7 mouse cellular contexts compared by ENCODE assay signal in the genomic region with DNA sequence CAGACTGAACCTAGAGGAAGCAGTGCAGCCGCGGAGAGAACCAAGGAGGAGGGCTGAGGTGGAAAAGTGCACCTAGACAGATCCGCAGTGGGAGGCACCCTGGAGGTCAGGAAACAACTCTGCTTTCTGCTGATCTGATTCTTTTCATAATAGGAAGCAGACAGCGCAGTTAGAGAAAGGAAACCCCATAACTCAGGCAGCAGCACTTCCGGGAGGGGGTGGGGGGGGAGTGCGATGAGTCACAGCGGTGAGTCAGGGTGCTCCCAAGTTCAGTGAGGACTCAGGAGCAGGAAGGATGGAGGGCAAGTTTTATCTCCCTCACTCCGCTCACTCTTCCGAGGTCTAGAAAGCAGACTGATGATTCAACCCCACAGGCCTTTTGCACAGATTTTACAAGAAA. TPM values are rescaled to one million over a fixed set of nuclear protein-coding genes. Genes with fewer than 3 reads are reported as not detected.
DNase-seq lines count a peak whose midpoint lies in the region; ATAC-seq and TF ChIP-seq lines count a peak whose summit lies in the region.

No protein-coding gene starts in this region.

- peaks cover 3% of the 10 kb centered on the region for H3K79me2 ChIP-seq in MEL (ENCODE audit: control insufficient read depth, insufficient read depth, low read length, poor library complexity)

- no peak overlapping the region for H3K27ac ChIP-seq in MEL (ENCODE audit: control insufficient read depth, low read depth, low read length)
- H3K27ac ChIP-seq in liver, embryonic 16.5 days (ENCODE audit: low read length): no peak overlapping the region

- TF ChIP-seq RAD21 in MEL (IDR thresholded peaks at IDR 0.05; ENCODE audit: low read depth, low read length): no peak

- peaks cover 2 to 13% of the 10 kb centered on the region in 2 experiments; a peak in 3 of 4 replicates for H3K4me1 ChIP-seq in MEL (ENCODE audit: control insufficient read depth in 1 of 2, insufficient read depth in 2 of 2, low read length in 2 of 2)
- H3K4me1 ChIP-seq in liver, embryonic 16.5 days (ENCODE audit: control insufficient read depth, low read depth, low read length): peaks cover 6% of the 10 kb centered on the region

- intact Hi-C loops in heart, postnatal 10 days (cut with DNase I): no loop called here

- peak; percentile 53; the same call in 1 of the 2 replicates for ATAC-seq in liver, embryonic 16.5 days (ENCODE audit: low read depth)

- WGBS in liver, embryonic 16.5 days (ENCODE audit: insufficient replicate concordance): 27% methylated on average over 9 of the region's 9 CpGs

- no peak for TF ChIP-seq CTCF in MEL (IDR thresholded peaks at IDR 0.05 in 2 of 3, conservative IDR thresholded peaks at IDR 0.05 in 1 of 3; ENCODE audit: control insufficient read depth in 1 of 3, insufficient read depth in 1 of 3, low read depth in 2 of 3, low read length in 3 of 3, poor library complexity in 1 of 3, severe bottlenecking in 1 of 3)

- no peak overlapping the region for H3K4me2 ChIP-seq in liver, embryonic 16.5 days (ENCODE audit: low read depth, low read length)

- TF ChIP-seq EP300 in MEL (IDR thresholded peaks at IDR 0.05; ENCODE audit: low read depth in 1 of 2, low read length in 2 of 2): peak; percentile 59 to 64

- peaks cover 18 to 41% of the 10 kb centered on the region in 2 experiments for H3K36me3 ChIP-seq in MEL (ENCODE audit: control insufficient read depth in 1 of 2, insufficient read depth in 2 of 2, low read length in 2 of 2)
- peaks cover 20% of the 10 kb centered on the region for H3K36me3 ChIP-seq in liver, embryonic 16.5 days (ENCODE audit: control insufficient read depth, insufficient read depth)

- H3K9ac ChIP-seq in MEL (ENCODE audit: control insufficient read depth, low read depth, low read length, poor library complexity, severe bottlenecking): no peak overlapping the region
- no peak overlapping the region for H3K9ac ChIP-seq in liver, embryonic 16.5 days (ENCODE audit: low read depth, low read length)

- peak; percentile 88 for DNase-seq in MEL (ENCODE audit: low read depth, low spot score)
- peak; percentile 65 for DNase-seq in adrenal gland, postnatal 14 days
- DNase-seq in heart, postnatal 10 days: peak; percentile 5 to 10
- peak; percentile 13 to 28 for DNase-seq in thymus, postnatal 36 days
- no peak for DNase-seq in left cerebral cortex, adult 8-10 months (ENCODE audit: low spot score in 2 of 2)
- no peak for DNase-seq in cerebellum, adult 11 months

- H3K27me3 ChIP-seq in MEL (ENCODE audit: control insufficient read depth in 1 of 2, insufficient read depth in 2 of 2, low read length in 2 of 2): no peaks in the 10 kb centered on the region
- H3K27me3 ChIP-seq in liver, embryonic 16.5 days (ENCODE audit: control insufficient read depth, insufficient read depth, low read depth, low read length): no peaks in the 10 kb centered on the region

- no peak overlapping the region for H3K4me3 ChIP-seq in MEL (ENCODE audit: control insufficient read depth in 1 of 2, insufficient read depth in 1 of 2, low read depth in 2 of 2, low read length in 2 of 2)
- H3K4me3 ChIP-seq in liver, embryonic 16.5 days (ENCODE audit: low read depth, low read length): no peak overlapping the region

- H3K9me3 ChIP-seq in MEL (replicated peaks; ENCODE audit: insufficient read depth, low read length): no peaks in the 10 kb centered on the region
- H3K9me3 ChIP-seq in liver, embryonic 16.5 days (replicated peaks; ENCODE audit: control insufficient read depth, low read length): no peaks in the 10 kb centered on the region; the same call in 1 of the 2 replicates

- TF ChIP-seq POLR2A in MEL (IDR thresholded peaks at IDR 0.05; ENCODE audit: control insufficient read depth in 1 of 2, insufficient read depth in 1 of 2, low read depth in 1 of 2, low read length in 2 of 2, poor library complexity in 1 of 2): 0 out of 4 replicates have a peak, but pooled peaks of 1 of the 2 experiments have one; percentile 5

TF ChIP-seq in MEL, 35 proteins besides CTCF, POLR2A, EP300 and RAD21:
- TF ChIP-seq ETS1 (IDR thresholded peaks at IDR 0.05; ENCODE audit: low read depth, low read length): peak; percentile 53; the same call in 1 of the 2 replicates
- TF ChIP-seq TBP (IDR thresholded peaks at IDR 0.05; ENCODE audit: low read depth, low read length): no peak
- TF ChIP-seq CHD1 (IDR thresholded peaks at IDR 0.05; ENCODE audit: low read depth, low read length): no peak
- TF ChIP-seq BHLHE40 (IDR thresholded peaks at IDR 0.05; ENCODE audit: borderline replicate concordance, low read depth, low read length): no peak
- no peak for TF ChIP-seq USF2 (IDR thresholded peaks at IDR 0.05; ENCODE audit: borderline replicate concordance in 1 of 2, insufficient read depth in 1 of 2, low read depth in 1 of 2, low read length in 2 of 2)
- TF ChIP-seq ZC3H11A (IDR thresholded peaks at IDR 0.05; ENCODE audit: low read depth, low read length): no peak
- TF ChIP-seq RCOR1 (IDR thresholded peaks at IDR 0.05; ENCODE audit: low read depth, low read length): peak; percentile 82
- no peak for TF ChIP-seq ZNF384 (IDR thresholded peaks at IDR 0.05; ENCODE audit: low read depth, low read length)
- TF ChIP-seq ELF1 (IDR thresholded peaks at IDR 0.05; ENCODE audit: low read depth, low read length): peak; percentile 79
- no peak for TF ChIP-seq UBTF (IDR thresholded peaks at IDR 0.05; ENCODE audit: borderline replicate concordance, insufficient read depth, low read depth, low read length)
- peak; percentile 49; the same call in 1 of the 2 replicates for TF ChIP-seq SIN3A (IDR thresholded peaks at IDR 0.05; ENCODE audit: low read length)
- peak; percentile 73 for TF ChIP-seq GATA1 (IDR thresholded peaks at IDR 0.05; ENCODE audit: low read depth, low read length)
- TF ChIP-seq ZMIZ1 (IDR thresholded peaks at IDR 0.05; ENCODE audit: low read depth, low read length): no peak
- no peak for TF ChIP-seq NELFE (IDR thresholded peaks at IDR 0.05; ENCODE audit: low read depth, low read length)
- TF ChIP-seq USF1 (IDR thresholded peaks at IDR 0.05; ENCODE audit: low read depth, low read length): no peak
- TF ChIP-seq KAT2A (conservative IDR thresholded peaks at IDR 0.05; ENCODE audit: low read depth, low read length): no peak
- TF ChIP-seq JUND (IDR thresholded peaks at IDR 0.05; ENCODE audit: low read depth, low read length): peak; percentile 96
- no peak for TF ChIP-seq E2F4 (IDR thresholded peaks at IDR 0.05; ENCODE audit: borderline replicate concordance, low read depth, low read length)
- peak; percentile 7; the same call in 1 of the 2 replicates for TF ChIP-seq TAL1 (IDR thresholded peaks at IDR 0.05; ENCODE audit: low read length)
- no peak for TF ChIP-seq HCFC1 (IDR thresholded peaks at IDR 0.05; ENCODE audit: low read depth, low read length)
- peak; percentile 72; the same call in 1 of the 2 replicates for TF ChIP-seq MAZ (IDR thresholded peaks at IDR 0.05; ENCODE audit: low read depth, low read length)
TF ChIP-seq in MEL: peak in this region for 8.

RNA-seq across cellular contexts. Expression of a gene that starts 7.2 kb away (rescaled TPM):
- 62.3 and 68.4 TPM in 2 replicates for total RNA-seq in MEL (2012; rRNA removed)
- 100 to 1,000 TPM in 1 of 2 experiments, 10 to 100 TPM in 1; 82.0 to 167 TPM for polyA plus RNA-seq in MEL (2012; ENCODE audit: insufficient read depth in 1 of 2, insufficient read length in 2 of 2, low read depth in 1 of 2, low replicate concordance in 2 of 2, missing spikeins in 1 of 2)
- total RNA-seq in adrenal gland, postnatal 14 days (2021): 52.8 and 53.8 TPM in 2 replicates
- 10 to 100 TPM in 1 of 2 experiments, 1 to 10 TPM in 1; 9.9 to 11.1 TPM for total RNA-seq in heart, postnatal 10 days (2021)
- 9.4 and 10.0 TPM in 2 replicates for polyA plus RNA-seq in liver, embryonic 16.5 days (2015; fragmentation: Nextera tagmentation; extraction: Ambion mirVana)
- 10 to 100 TPM; 37.0 to 41.9 (median 40.1) TPM for total RNA-seq in left cerebral cortex, adult 8-10 months (2022)

RNA-seq across cellular contexts. Expression of a gene that starts 56.6 kb away (rescaled TPM):
- 0.27 and 0.69 TPM in 2 replicates for total RNA-seq in MEL (2012; rRNA removed)
- polyA plus RNA-seq in MEL (2012; ENCODE audit: insufficient read depth in 1 of 2, insufficient read length in 2 of 2, low read depth in 1 of 2, low replicate concordance in 2 of 2, missing spikeins in 1 of 2): under 1 TPM in 1 of 2 experiments, not detected in 1; 0.78 TPM
- total RNA-seq in adrenal gland, postnatal 14 days (2021): not detected in 2 replicates
- 1 to 10 TPM; 2.2 to 4.0 TPM for total RNA-seq in heart, postnatal 10 days (2021)
- not detected in 2 replicates for polyA plus RNA-seq in liver, embryonic 16.5 days (2015; fragmentation: Nextera tagmentation; extraction: Ambion mirVana)
- total RNA-seq in left cerebral cortex, adult 8-10 months (2022): under 1 TPM in 1 of 4 experiments, not detected in 3; 0.39 TPM

Comparison
In these comparisons a context has a peak if more than half of its experiments do, and no peak if none do; other contexts are left out.
1. DNase-seq: peak in MEL (single experiment), adrenal gland, postnatal 14 days (single experiment), heart, postnatal 10 days (2 of 2) and thymus, postnatal 36 days (2 of 2); none in left cerebral cortex, adult 8-10 months (0 of 2) and cerebellum, adult 11 months (single experiment).